Mouse (Mus musculus) gastrocnemius, postnatal 25 days (tissue): ENCODE data around the gene Sult1d1. TPM values are rescaled to one million over a fixed set of nuclear protein-coding genes. Genes with fewer than 3 reads are reported as not detected.
"Not testable (repeated sequence)": the region's sequence is repeated elsewhere in the genome, so short reads cannot be mapped to it uniquely, and the experiment has no call there.

Experiments
- DNase-seq: peaks from one replicate; pipeline ENCODE4 v3.0.0; 2022
- long read RNA-seq, 2 experiments: library from polyadenylated mRNA; stranded (forward); transcript quantifications; one replicate each; pipeline ENCODE4 v2.0.0; 2021
- total RNA-seq, 2 experiments: library from RNA; stranded (reverse); gene quantifications; 1 replicate in 1 of 2; 2 replicates in 1 of 2; pipeline ENCODE4 v1.2.3; 2021

The Sult1d1 gene
- not detected for total RNA-seq
- long read RNA-seq, experiment 1, result 0 reads
- long read RNA-seq, experiment 2, result 0 reads

- DNase-seq, result no peak
Measured at GRCm38 (mm10) chr5:87568845-87569244, at the start of gene Sult1d1. TSS of gene Sult1d1 (minus strand) at chr5:87569027.

GRCm38 (mm10) chr5:87615128-87615390 lies 46.2 kb upstream of the Sult1d1 start:
- no peak for DNase-seq

- DNase-seq, result no peak
Measured at GRCm38 (mm10) chr5:87614364-87615127, 45.7 kb upstream of the Sult1d1 start.

- no peak for DNase-seq
Measured at GRCm38 (mm10) chr5:87601018-87601417, 32.2 kb upstream of the Sult1d1 start.

- no peak for DNase-seq
Measured at GRCm38 (mm10) chr5:87597891-87598290, 29.1 kb upstream of the Sult1d1 start.

- DNase-seq, result no peak
Measured at GRCm38 (mm10) chr5:87591494-87591893, 22.7 kb upstream of the Sult1d1 start, which contains the start of gene Sult1e1. TSS of gene Sult1e1 (minus strand) at chr5:87591594.

GRCm38 (mm10) chr5:87589916-87590315 lies 21.1 kb upstream of the Sult1d1 start:
- DNase-seq, result no peak

GRCm38 (mm10) chr5:87580389-87580788 lies 11.6 kb upstream of the Sult1d1 start:
- no peak for DNase-seq

- no peak for DNase-seq
Measured at GRCm38 (mm10) chr5:87574174-87574573, 5.3 kb upstream of the Sult1d1 start.

- peak; percentile 4 for DNase-seq
Measured at GRCm38 (mm10) chr5:87573490-87573889, 4.7 kb upstream of the Sult1d1 start.

- DNase-seq, result no peak
Measured at GRCm38 (mm10) chr5:87572781-87573180, 4.0 kb upstream of the Sult1d1 start.

- no peak for DNase-seq
Measured at GRCm38 (mm10) chr5:87567306-87567705, 1.5 kb downstream of the Sult1d1 start.

GRCm38 (mm10) chr5:87562966-87563365 lies 5.9 kb downstream of the Sult1d1 start:
- DNase-seq, result no peak

- no peak for DNase-seq
Measured at GRCm38 (mm10) chr5:87562526-87562925, 6.3 kb downstream of the Sult1d1 start.

GRCm38 (mm10) chr5:87560145-87560544 lies 8.7 kb downstream of the Sult1d1 start:
- no peak for DNase-seq

- no peak for DNase-seq
Measured at GRCm38 (mm10) chr5:87550935-87551334, 17.9 kb downstream of the Sult1d1 start.

- no peak for DNase-seq
Measured at GRCm38 (mm10) chr5:87538111-87538510, 30.7 kb downstream of the Sult1d1 start, which contains the start of gene Sult1b1. TSS of gene Sult1b1 (minus strand) at chr5:87538195.

GRCm38 (mm10) chr5:87535994-87536644 lies 32.7 kb downstream of the Sult1d1 start:
- DNase-seq, result no peak

- DNase-seq, result no peak
Measured at GRCm38 (mm10) chr5:87532288-87532687, 36.5 kb downstream of the Sult1d1 start.

- DNase-seq, result not testable (repeated sequence)
Measured at GRCm38 (mm10) chr5:87523561-87523960, 45.3 kb downstream of the Sult1d1 start.

- no peak for DNase-seq
Measured at GRCm38 (mm10) chr5:87505776-87506458, 62.9 kb downstream of the Sult1d1 start.
